Mouse (Mus musculus) urinary bladder, adult 2 months (tissue): ENCODE results near the gene Uimc1. TPM values are rescaled to one million over a fixed set of nuclear protein-coding genes. Genes with fewer than 3 reads are reported as not detected.
A peak's percentile ranks its signal among the peaks of the same experiment; 100 is the strongest.

Experiments used
- DNase-seq: peaks from one replicate; pipeline ENCODE4 v3.0.0; 2022; ENCODE audit warnings: low spot score
- polyA plus RNA-seq: library from polyadenylated mRNA; depleted of rRNA; stranded (reverse); fragments of >200 nt; gene quantifications from 2 replicates; pipeline ENCODE4 v1.2.3, GENCODE M21; 2012

Gene Uimc1
- polyA plus RNA-seq, 1 experiment, result 30.8 TPM

- DNase-seq, result no peak
These were observed 52.4 kb downstream of the Uimc1 start for GRCm38 (mm10) chr13:55047706-55048105.

DNA sequence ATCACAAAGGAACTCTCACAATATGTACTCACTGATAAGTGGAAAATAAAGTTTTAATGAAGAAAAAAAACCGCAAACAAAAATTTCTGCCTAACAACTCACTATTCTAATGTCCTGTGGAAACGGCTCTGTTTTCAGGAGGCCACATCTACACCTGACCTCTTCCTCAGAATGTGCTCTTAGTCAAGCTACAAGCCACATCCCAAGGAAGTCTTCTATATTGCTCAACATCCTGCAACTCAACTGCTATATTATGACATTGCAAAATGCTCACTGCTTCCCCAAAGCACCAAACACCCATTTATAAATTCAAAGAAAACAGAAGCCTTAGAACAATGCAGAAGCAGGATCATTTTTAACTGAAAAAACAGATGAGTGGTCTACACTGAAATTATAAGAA lies 60.1 kb downstream of the Uimc1 start:
- no peak for DNase-seq

DNA sequence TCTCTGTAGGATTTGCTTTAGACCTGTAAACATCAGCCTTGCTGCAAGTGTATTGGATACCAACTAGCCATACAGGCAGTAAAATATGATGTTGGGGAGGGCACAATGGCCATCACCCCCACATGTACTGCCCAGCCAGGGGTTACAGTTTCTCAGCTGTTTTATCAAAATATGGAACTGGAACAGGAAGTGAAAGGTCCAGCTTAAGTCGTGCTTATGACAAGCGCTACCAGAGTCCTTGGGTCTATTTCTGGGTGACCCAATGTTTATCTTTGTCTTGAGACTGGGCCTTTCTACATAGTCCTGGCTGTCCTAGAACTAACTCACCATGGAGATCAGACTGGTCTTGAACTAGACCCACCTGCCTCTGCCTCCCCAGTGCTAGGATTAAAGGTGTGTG lies 75.9 kb downstream of the Uimc1 start:
- no peak for DNase-seq

- no peak for DNase-seq
These were observed 77.4 kb downstream of the Uimc1 start for GRCm38 (mm10) chr13:55022715-55023114.

DNA sequence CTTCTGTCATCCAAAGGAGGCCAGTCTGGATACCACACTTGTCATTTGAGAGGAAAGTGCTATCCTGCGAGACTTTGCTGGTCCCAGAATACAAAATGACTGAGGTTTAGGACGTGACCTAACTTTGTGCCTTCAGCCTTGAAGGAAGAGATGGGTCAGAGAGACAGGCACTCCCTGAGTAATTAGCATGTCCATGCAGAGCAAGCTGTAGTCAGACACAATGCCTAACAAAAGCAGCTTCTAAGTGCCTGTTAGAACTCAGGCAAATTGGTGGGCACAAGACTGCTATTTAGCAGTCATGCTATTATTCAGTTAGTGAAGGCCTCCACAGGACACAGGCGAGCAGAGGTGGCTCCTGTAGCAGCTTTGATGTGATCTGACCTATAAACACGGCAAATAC lies 77.8 kb downstream of the Uimc1 start:
- DNase-seq, result no peak

- no peak for DNase-seq
These were observed 78.8 kb downstream of the Uimc1 start, which contains the start of gene Hk3 for GRCm38 (mm10) chr13:55021194-55021779. Hk3 (minus strand) TSS chr13:55021385.

GRCm38 (mm10) chr13:55020051-55020450 lies 80.0 kb downstream of the Uimc1 start:
- DNase-seq, result no peak

- no peak for DNase-seq
These were observed 80.9 kb downstream of the Uimc1 start for GRCm38 (mm10) chr13:55019181-55019580.

DNA sequence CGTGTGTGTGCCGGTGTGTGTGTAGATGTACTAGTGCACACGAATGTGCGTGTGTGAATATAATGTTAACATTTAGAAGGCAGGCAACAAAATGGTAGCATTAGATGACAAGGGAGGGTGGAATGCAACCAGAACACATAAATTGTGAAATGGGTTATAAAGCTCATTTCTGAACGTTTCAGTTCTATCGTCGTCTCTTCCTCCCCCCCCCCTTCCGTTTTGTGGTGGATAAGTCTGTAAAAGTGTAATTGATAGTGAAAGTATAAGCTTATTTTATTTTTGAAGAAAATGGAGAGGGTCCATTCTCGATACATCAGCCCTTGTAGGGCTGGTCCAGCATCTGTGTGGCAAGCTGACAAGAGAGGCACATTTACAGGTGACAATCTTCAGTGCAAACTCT lies 81.4 kb downstream of the Uimc1 start:
- no peak for DNase-seq

DNA sequence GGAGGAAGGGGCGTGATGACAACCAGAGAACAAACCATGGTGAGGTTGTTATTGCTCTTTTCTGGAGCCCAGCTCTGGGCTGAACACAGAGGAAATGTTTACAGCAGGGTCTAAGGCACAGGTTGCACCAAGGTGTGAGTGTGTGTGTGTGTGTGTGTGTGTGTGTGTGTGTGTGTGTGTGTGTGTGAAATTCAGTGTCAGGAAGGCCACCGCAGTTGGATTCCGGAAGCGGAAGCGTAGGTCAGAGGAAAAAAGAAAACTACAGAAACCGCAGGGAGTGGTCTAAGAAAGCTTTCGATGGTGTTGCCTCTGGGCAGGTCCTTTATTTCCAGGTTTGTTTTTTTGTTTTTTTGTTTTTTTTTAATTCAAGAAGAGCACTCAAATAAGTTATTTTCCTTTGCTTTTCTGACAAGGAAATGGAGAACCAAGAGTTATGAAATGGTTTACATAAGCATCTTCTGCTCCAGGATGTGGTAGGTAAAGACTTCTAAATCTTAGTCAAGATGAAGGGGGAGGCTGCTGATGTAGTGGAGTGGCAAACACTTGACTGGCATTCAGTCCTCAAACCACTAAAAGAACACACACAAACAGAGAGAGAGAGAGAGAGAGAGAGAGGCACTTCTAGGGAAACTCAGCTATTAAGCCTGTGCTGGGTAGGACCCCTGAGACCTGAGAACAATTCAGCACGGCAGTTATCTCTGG lies 82.1 kb downstream of the Uimc1 start:
- DNase-seq, result no peak

- peak; percentile 20 for DNase-seq
These were observed 82.8 kb downstream of the Uimc1 start for GRCm38 (mm10) chr13:55017154-55017897.

DNA sequence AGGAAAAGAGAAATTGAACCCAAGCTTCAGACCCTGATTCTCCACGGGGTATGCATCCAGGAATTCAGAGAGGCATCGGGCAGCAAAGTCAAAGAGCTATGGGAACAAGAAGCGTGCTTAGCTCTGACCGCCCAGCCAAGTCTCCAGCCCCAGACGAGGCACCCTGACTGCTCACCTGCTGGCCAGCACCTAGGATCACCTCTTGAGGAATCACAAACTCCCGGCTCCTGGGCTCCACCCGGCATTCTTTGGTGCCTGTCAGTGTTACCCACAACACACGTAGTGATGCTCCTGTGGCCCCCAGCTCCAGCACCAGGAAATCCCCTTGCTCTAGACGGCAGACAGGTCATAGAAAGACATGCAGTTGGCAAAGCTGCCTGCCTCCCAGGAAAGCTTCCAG lies 85.6 kb downstream of the Uimc1 start:
- DNase-seq, result no peak

GRCm38 (mm10) chr13:55013702-55014344 lies 86.3 kb downstream of the Uimc1 start:
- no peak for DNase-seq

DNA sequence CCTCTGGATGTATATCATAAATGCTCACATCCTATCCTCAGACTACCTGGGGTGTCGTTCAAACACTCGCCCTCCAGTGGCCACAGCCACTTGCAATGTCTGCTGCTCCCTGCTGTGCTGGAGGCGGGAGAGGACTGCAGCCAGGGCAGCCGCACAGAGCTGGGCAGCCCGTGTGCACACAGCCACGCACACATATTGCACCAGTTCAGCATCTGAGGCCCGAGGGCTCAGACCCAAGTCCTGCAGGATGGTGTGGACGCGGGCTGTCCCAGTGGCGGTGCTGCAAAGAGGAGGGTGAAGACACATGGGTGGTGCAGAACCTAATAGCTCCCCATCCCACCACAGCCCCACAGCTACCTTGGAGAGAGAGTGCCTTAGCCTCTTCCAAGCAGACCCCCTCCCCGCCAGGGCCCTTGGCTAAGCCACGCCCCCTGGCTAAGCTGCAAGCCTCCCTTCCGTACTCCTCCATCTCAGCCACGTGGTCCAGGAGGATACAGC lies 88.1 kb downstream of the Uimc1 start:
- DNase-seq, result peak; percentile 19

DNA sequence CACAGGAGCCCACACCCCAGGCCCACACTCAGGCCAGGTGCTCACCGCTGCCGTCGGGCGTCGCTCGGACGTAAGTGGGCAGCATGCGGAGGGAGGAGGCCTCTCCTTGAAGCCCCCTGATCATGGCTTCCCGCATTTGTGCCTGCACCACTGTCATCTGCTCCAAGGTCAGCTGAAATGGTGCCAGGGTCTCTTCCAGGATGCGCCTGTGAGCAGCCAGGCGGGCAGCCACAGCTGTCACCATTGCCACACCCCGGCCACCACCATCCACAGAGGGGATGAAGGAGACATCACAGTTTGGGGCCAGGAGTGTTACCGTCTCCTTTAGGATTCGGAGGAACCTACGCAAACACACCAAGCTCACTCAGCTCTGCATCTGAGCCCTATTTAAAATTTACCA lies 89.0 kb downstream of the Uimc1 start:
- DNase-seq, result no peak

DNA sequence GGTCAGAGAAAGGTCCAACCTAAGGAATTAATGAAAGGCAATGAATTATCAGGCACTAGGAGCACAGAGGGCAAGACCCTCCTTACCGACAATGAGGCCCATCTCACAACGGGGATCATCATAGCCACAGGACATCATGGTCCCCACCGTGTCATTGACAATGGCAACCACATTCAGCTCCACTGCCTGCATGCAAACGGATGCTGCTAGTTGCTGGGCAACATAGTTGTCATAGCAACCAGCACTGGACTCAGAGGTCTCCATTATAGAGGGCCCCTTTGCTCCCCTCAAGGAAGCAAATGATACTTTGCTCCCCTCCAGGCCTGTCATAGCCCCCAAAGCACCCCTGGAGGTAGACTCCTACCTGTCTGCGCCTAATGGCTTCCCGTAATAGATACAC lies 91.5 kb downstream of the Uimc1 start:
- DNase-seq, result no peak

- DNase-seq, result no peak
These were observed 93.7 kb downstream of the Uimc1 start for GRCm38 (mm10) chr13:55006415-55006742.

DNA sequence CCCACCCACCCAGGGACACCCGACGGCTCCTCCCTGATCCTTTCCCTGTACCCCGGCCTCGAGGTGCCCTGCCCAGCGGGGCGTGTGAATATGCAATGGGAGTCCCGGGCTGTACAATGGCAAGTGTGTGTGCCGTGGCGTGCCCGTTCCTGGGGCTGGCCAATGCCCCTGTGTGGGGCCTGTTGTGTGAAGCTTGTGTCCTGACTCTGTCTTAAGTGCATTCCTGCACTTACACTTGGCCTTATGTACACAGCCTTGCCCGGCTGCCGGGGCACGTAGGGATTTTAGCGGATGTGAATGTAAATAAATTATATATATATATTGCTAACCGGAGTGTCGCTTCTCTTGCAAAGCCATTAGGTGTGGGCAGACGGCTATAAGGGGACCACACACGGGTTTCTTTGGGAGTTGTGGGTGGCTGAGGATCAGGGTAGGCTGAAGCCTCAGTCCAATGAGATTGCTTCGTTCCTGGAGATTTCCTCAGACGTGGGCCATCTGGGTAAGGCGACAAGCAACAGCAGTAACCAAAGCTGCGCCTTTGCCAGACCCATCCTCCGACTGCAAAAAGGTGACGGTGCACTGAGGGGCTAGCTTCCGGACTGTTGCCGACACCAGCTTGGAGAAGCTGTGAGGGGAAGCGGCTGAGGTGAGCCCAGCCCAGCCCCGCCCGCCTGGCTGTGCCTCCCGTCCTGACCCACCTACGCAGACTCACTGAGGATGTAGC lies 94.2 kb downstream of the Uimc1 start:
- DNase-seq, result no peak

GRCm38 (mm10) chr13:55004646-55005045 lies 95.5 kb downstream of the Uimc1 start:
- DNase-seq, result peak; percentile 43

DNA sequence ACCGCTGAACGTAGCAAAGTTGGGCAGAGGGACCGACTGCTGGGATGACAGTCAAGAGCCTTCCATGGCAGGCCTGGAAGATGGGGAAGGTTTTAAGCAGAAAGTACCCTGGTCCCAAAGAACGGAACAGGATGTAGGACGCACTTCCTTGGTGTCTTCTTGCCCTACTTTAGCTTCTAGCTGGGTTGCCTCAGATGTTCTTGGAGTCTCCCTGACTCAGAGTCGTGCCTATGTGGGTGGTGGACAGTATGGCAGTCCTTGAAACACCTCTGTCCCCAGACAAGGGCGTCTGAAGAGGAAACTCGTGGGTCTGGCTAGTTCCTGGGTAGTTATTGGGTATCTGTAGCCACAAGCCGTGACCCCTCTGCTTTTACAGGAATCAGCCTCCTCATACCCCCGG lies 98.0 kb downstream of the Uimc1 start:
- DNase-seq, result no peak

GRCm38 (mm10) chr13:55000433-55000832 lies 99.7 kb downstream of the Uimc1 start:
- no peak for DNase-seq

- no peak for DNase-seq
These were observed 102.5 kb downstream of the Uimc1 start for GRCm38 (mm10) chr13:54997568-54997967.
